Mouse (Mus musculus) midbrain, embryonic 14.5 days (tissue): ENCODE results near the gene Sdccag8. TPM values are rescaled to one million over a fixed set of nuclear protein-coding genes. Genes with fewer than 3 reads are reported as not detected.
A peak's percentile ranks its signal among the peaks of the same experiment; 100 is the strongest.

Source experiments
- ATAC-seq: fragments of 200-750 bp; cut with Nextera tagmentation; 2 replicates; pipeline ENCODE4 v1.8.0; 2017; ENCODE audit warnings: moderate number of reproducible peaks, moderate library complexity; ENCODE audit not compliant: low FRiP score, low TSS enrichment
- DNase-seq: peaks from one replicate; pipeline ENCODE4 v3.0.0-alpha.2; 2015
- H3K27ac ChIP-seq: fragments of 300-500 bp; sonication (generic); replicated peaks from 2 replicates; pipeline ENCODE4 v1.5.1; 2014; ENCODE audit warnings: mild to moderate bottlenecking, low read depth, low read length, moderate library complexity
- H3K27me3 ChIP-seq: fragments of 300-500 bp; sonication (generic); 2 replicates; pipeline ENCODE4 v1.6.1; 2014; ENCODE audit warnings: low read length, control low read depth, mixed read lengths; ENCODE audit not compliant: control insufficient read depth, insufficient read depth
- H3K36me3 ChIP-seq: fragments of 300-500 bp; sonication (generic); 2 replicates; pipeline ENCODE4 v1.6.1; 2014; ENCODE audit warnings: low read length, control low read depth; ENCODE audit not compliant: control insufficient read depth, insufficient read depth
- H3K4me1 ChIP-seq: fragments of 300-500 bp; sonication (generic); 2 replicates; pipeline ENCODE4 v1.6.1; 2014; ENCODE audit warnings: mild to moderate bottlenecking, antibody characterized with exemption, low read length, control low read depth; ENCODE audit not compliant: control insufficient read depth, insufficient read depth
- H3K4me2 ChIP-seq: fragments of 300-500 bp; sonication (generic); 2 replicates; pipeline ENCODE4 v1.6.1; 2014; ENCODE audit warnings: mild to moderate bottlenecking, low read length, moderate library complexity
- H3K4me3 ChIP-seq: fragments of 300-500 bp; sonication (generic); replicated peaks from 2 replicates; pipeline ENCODE4 v1.5.1; 2014; ENCODE audit warnings: low read depth, low read length
- H3K9ac ChIP-seq: fragments of 300-500 bp; sonication (generic); replicated peaks from 2 replicates; pipeline ENCODE4 v1.6.1; 2014; ENCODE audit warnings: mild to moderate bottlenecking, low read length, moderate library complexity
- H3K9me3 ChIP-seq: fragments of 300-500 bp; sonication (generic); 2 replicates; pipeline ENCODE4 v1.6.1; 2016; ENCODE audit warnings: low read length, control low read depth, mixed read lengths; ENCODE audit not compliant: control insufficient read depth
- WGBS: fragments of 180-500 bp; shearing (Covaris S2); extraction: QIAGEN DNeasy Blood & Tissue Kit; methylation state at CpG from one replicate; pipeline ENCODE4 v1.1.7; 2014; 5-methylcytosine and 5-hydroxymethylcytosine counted together
- polyA plus RNA-seq: library from polyadenylated mRNA; unstranded; fragments of >200 nt; fragmentation: Nextera tagmentation; extraction: Ambion mirVana; gene quantifications from 2 replicates; pipeline ENCODE4 v1.2.1, GENCODE M21; 2014

Gene Sdccag8
- polyA plus RNA-seq, 1 experiment from 2014 or later, result 23.5 TPM

DNA sequence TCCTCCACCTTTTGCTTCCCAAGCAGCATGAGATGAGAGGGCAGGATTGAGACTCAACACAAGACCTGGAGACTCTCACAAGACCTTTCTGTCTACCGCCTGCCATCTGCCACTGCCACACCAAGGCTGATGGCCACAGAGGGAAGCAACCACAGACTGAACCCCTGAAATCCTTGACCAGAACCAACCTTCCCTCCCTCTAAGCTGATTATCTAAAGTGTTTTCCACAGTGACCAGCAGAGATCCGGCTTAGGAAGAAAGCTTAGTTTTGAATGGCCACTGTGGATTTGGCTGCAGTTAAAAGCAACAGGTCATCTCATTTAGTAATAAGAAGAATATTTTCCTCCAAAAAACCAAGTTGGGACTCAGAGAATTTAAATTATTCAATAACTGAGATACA lies 167.1 kb downstream of the Sdccag8 start:
- Histone ChIP-seq H3K4me1 (0 out of 2 replicates have a peak, but pooled peaks cover 10% of the 10 kb centered on the region), H3K9me3 (no peaks in the 10 kb centered on the region), H3K4me2 (no peak overlapping the region), H3K36me3 (no peaks in the 10 kb centered on the region), H3K4me3 (no peak overlapping the region), H3K27ac (no peak overlapping the region), H3K9ac (no peak overlapping the region), H3K27me3 (no peaks in the 10 kb centered on the region)
- no peak for ATAC-seq
- WGBS, result 62% methylated on average over 2 of the region's 2 CpGs
- DNase-seq, result no peak

DNA sequence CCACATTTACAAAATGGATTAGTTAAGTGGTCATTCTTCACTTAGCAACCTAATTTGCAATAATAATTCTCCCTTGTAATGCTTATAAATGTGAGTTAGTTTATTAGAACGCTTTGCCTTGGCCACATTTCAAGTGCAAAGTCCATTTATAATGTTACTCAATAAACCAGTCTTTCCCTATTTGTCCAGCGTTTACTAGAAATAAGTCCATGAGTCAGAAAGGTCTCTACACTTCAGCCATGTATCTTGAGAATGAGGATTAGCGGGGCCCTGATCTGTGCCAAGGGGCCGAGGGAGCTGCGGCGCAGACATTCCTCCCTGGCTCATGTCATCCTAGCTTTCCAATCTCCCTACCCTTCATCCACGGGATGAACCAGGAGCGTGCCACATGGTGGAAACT lies 168.2 kb downstream of the Sdccag8 start:
- Histone ChIP-seq H3K4me1 (0 out of 2 replicates have a peak, but pooled peaks cover 13% of the 10 kb centered on the region), H3K9ac (no peak overlapping the region), H3K4me2 (no peak overlapping the region), H3K4me3 (no peak overlapping the region), H3K27ac (0 out of 2 replicates have a peak overlapping the region, but pooled peaks have one; percentile 0), H3K36me3 (no peaks in the 10 kb centered on the region), H3K9me3 (no peaks in the 10 kb centered on the region), H3K27me3 (no peaks in the 10 kb centered on the region)
- no peak for ATAC-seq
- WGBS, result 88% methylated on average over 8 of the region's 8 CpGs
- no peak for DNase-seq

GRCm38 (mm10) chr1:176985691-176986090 lies 171.2 kb downstream of the Sdccag8 start:
- Histone ChIP-seq H3K4me3 (no peak overlapping the region), H3K4me2 (no peak overlapping the region), H3K4me1 (0 out of 2 replicates have a peak, but pooled peaks cover 12% of the 10 kb centered on the region), H3K27me3 (no peaks in the 10 kb centered on the region), H3K9ac (no peak overlapping the region), H3K36me3 (no peaks in the 10 kb centered on the region), H3K9me3 (no peaks in the 10 kb centered on the region), H3K27ac (no peak overlapping the region)
- WGBS, result 74% methylated on average over 6 of the region's 6 CpGs
- ATAC-seq, result no peak
- DNase-seq, result no peak

- Histone ChIP-seq H3K36me3 (no peaks in the 10 kb centered on the region), H3K4me2 (no peak overlapping the region), H3K4me3 (no peak overlapping the region), H3K27ac (no peak overlapping the region), H3K27me3 (no peaks in the 10 kb centered on the region), H3K4me1 (0 out of 2 replicates have a peak, but pooled peaks cover 7% of the 10 kb centered on the region), H3K9ac (no peak overlapping the region), H3K9me3 (no peaks in the 10 kb centered on the region)
- ATAC-seq, result no peak
- DNase-seq, result no peak
- WGBS, result 45% methylated on average over 6 of the region's 6 CpGs
Measured at GRCm38 (mm10) chr1:176986275-176986674, 171.8 kb downstream of the Sdccag8 start.

GRCm38 (mm10) chr1:176986990-176987740 lies 172.7 kb downstream of the Sdccag8 start:
- Histone ChIP-seq H3K9ac (no peak overlapping the region), H3K4me3 (no peak overlapping the region), H3K4me1 (0 out of 2 replicates have a peak, but pooled peaks cover 7% of the 10 kb centered on the region), H3K4me2 (no peak overlapping the region), H3K9me3 (no peaks in the 10 kb centered on the region), H3K27me3 (no peaks in the 10 kb centered on the region), H3K36me3 (no peaks in the 10 kb centered on the region), H3K27ac (no peak overlapping the region)
- 72% methylated on average over 6 of the region's 6 CpGs for WGBS
- DNase-seq, result no peak
- ATAC-seq, result no peak

DNA sequence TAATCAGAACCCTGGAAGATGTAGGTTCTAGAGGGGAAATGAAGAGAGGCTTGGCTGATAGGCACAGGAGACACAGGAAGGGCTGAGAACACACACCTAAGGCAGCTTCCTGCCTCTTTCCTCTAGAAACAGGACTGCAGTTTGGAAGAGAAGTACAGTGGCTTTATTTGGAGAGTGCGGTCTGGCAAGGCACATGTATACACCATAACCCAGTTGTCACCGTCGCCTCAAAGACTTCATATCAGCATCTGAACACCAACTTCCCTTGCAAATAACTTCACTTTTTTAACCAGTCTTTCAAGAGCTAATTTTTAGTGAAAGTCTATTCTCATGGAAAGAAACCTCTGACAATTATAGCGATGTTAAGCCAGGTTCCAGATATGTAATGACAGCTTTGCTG lies 177.0 kb downstream of the Sdccag8 start:
- no peak overlapping the region for H3K9ac ChIP-seq
- H3K27ac ChIP-seq, result no peak overlapping the region
- H3K4me2 ChIP-seq, result no peak overlapping the region
- no peaks in the 10 kb centered on the region for H3K36me3 ChIP-seq
- peaks cover 36% of the 10 kb centered on the region for H3K4me1 ChIP-seq
- over 99% methylated on average over 4 of the region's 4 CpGs for WGBS
- ATAC-seq (no peak), DNase-seq (no peak)
- H3K9me3 ChIP-seq, result no peaks in the 10 kb centered on the region
- H3K4me3 ChIP-seq, result no peak overlapping the region
- no peaks in the 10 kb centered on the region for H3K27me3 ChIP-seq

DNA sequence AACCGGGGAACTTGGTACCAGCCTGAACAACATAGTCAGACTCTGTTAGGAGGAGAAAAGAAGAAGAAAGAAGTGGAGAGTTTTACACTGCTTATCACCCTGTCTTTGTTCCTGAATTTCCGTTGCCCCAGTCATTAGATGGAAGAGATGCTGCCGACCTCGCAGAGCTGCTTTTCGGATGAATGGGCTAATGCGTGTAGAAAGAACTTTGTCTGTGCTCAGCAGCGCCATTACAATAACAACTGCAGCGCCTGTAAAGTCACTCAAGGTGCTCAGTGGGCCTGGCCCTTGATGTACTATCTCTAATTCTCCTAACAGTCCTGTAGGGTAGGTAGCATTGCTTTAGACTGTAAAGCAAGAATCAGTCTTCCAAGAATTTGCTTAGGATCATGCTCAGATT lies 178.1 kb downstream of the Sdccag8 start:
- Histone ChIP-seq H3K4me2 (no peak overlapping the region), H3K4me3 (no peak overlapping the region), H3K27me3 (no peaks in the 10 kb centered on the region), H3K4me1 (peaks cover 41% of the 10 kb centered on the region), H3K9me3 (no peaks in the 10 kb centered on the region), H3K27ac (no peak overlapping the region), H3K9ac (no peak overlapping the region), H3K36me3 (no peaks in the 10 kb centered on the region)
- WGBS, result 47% methylated on average over 8 of the region's 8 CpGs
- ATAC-seq, result no peak
- DNase-seq, result no peak

DNA sequence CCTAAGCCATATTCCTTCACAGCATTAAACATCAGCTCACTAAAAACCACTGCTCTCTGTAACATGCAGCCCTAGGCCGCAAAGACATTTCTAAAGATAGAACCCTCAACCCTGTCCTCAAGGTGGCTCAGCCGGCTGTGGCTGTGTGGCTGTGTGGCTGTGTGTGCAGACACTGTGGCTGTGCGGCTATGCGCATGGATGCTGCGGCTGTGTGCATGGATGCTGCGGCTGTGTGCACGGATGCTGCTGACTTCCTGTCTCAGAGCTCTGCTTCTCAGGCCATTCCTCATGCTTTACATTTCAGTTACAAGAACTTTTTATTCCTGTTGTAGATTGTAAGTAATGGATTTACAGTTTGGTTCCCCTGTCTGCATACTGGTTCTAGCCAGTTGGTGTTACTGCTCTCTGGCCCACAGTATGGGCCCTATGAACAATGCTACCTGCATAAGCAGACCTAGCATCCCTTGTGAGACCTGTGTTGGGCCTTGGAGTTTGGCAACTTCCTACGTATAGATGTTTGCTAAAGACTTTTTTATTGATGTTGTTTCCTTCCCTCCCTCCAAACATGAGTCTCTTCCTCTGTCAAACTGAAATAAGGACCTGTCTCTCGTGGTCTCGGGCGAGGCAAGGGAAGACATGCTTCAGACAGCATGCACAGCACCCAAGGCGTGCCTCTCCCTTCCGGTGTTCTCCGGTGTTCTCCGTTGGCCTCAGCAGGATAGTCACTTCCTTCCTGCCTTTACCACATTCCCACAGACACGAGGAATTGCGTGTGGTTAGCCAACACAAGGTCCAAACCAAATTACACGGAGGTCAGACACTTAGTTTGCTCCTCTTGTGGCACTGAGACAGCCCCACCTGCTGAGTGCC lies 178.9 kb downstream of the Sdccag8 start:
- ATAC-seq, result no peak
- H3K4me3 ChIP-seq, result no peak overlapping the region
- 79% methylated on average over 18 of the region's 18 CpGs for WGBS
- no peaks in the 10 kb centered on the region for H3K27me3 ChIP-seq
- no peaks in the 10 kb centered on the region for H3K9me3 ChIP-seq
- H3K4me1 ChIP-seq, result peaks cover 49% of the 10 kb centered on the region
- H3K4me2 ChIP-seq, result no peak overlapping the region
- peak overlapping the region; percentile 75 for H3K27ac ChIP-seq
- no peaks in the 10 kb centered on the region for H3K36me3 ChIP-seq
- no peak overlapping the region for H3K9ac ChIP-seq
- DNase-seq, result no peak
